Mouse (Mus musculus) testis, adult 2 months (tissue): ENCODE data around the gene Adamts16. TPM values are rescaled to one million over a fixed set of nuclear protein-coding genes. Genes with fewer than 3 reads are reported as not detected.
"Not testable (repeated sequence)": the region's sequence is repeated elsewhere in the genome, so short reads cannot be mapped to it uniquely, and the experiment has no call there.

ENCODE experiments used
- H3K27ac ChIP-seq: fragments of 200-500 bp; 2 replicates; pipeline ENCODE4 v1.5.1; 2012; ENCODE audit warnings: low read depth, low read length; ENCODE audit not compliant: control insufficient read depth, insufficient read depth
- H3K27me3 ChIP-seq: fragments of 200-500 bp; 2 replicates; pipeline ENCODE4 v1.6.1; 2012; ENCODE audit warnings: mild to moderate bottlenecking, low read length, moderate library complexity; ENCODE audit not compliant: control insufficient read depth, insufficient read depth
- H3K36me3 ChIP-seq: fragments of 200-500 bp; 2 replicates; pipeline ENCODE4 v1.6.1; 2012; ENCODE audit warnings: mild to moderate bottlenecking, low read length; ENCODE audit not compliant: control insufficient read depth, insufficient read depth
- H3K4me1 ChIP-seq: fragments of 200-500 bp; 2 replicates; pipeline ENCODE4 v1.6.1; 2012; ENCODE audit warnings: low read length; ENCODE audit not compliant: control insufficient read depth, insufficient read depth
- H3K4me3 ChIP-seq: fragments of 200-500 bp; 2 replicates; pipeline ENCODE4 v1.5.1; 2012; ENCODE audit warnings: low read depth, mild to moderate bottlenecking, low read length, moderate library complexity, mixed read lengths; ENCODE audit not compliant: control insufficient read depth
- CTCF ChIP-seq: fragments of 200-500 bp; IDR thresholded peaks from 2 replicates; pipeline ENCODE4 v1.5.1; 2012; ENCODE audit warnings: low read depth, mild to moderate bottlenecking, inconsistent platforms, low read length, moderate library complexity; ENCODE audit not compliant: control insufficient read depth, insufficient read depth, insufficient replicate concordance
- POLR2A ChIP-seq: fragments of 200-500 bp; IDR thresholded peaks from 2 replicates; pipeline ENCODE4 v1.6.1; 2012; ENCODE audit warnings: low read depth, mild to moderate bottlenecking, inconsistent platforms, low read length, moderate library complexity; ENCODE audit not compliant: control insufficient read depth
- polyA plus RNA-seq: library from polyadenylated mRNA; depleted of rRNA; stranded (reverse); fragments of >200 nt; gene quantifications from 2 replicates; pipeline ENCODE4 v1.2.3, GENCODE M21; 2012; rRNA removed

The Adamts16 gene
- polyA plus RNA-seq = 0.14 and 0.25 TPM in 2 replicates

GRCm38 (mm10) chr13:70841421-70841904 lies at the start of gene Adamts16:
Gene Adamts16 (minus strand): TSS chr13:70841811.
- H3K4me1 ChIP-seq = no peaks in the 10 kb centered on the region
- no peaks in the 10 kb centered on the region for H3K36me3 ChIP-seq
- TF ChIP-seq CTCF = no peak
- TF ChIP-seq POLR2A = no peak
- H3K27me3 ChIP-seq = no peaks in the 10 kb centered on the region
- no peak within 1 kb of the TSS for H3K27ac ChIP-seq
- no peak within 1 kb of the TSS for H3K4me3 ChIP-seq

- H3K4me3 ChIP-seq = no peak overlapping the region
- no peak overlapping the region for H3K27ac ChIP-seq
- H3K4me1 ChIP-seq = no peaks in the 10 kb centered on the region
- no peaks in the 10 kb centered on the region for H3K36me3 ChIP-seq
- no peaks in the 10 kb centered on the region for H3K27me3 ChIP-seq
- no peak for TF ChIP-seq CTCF
- no peak for TF ChIP-seq POLR2A
Observed at GRCm38 (mm10) chr13:70887136-70887535, 45.5 kb upstream of the Adamts16 start.

DNA sequence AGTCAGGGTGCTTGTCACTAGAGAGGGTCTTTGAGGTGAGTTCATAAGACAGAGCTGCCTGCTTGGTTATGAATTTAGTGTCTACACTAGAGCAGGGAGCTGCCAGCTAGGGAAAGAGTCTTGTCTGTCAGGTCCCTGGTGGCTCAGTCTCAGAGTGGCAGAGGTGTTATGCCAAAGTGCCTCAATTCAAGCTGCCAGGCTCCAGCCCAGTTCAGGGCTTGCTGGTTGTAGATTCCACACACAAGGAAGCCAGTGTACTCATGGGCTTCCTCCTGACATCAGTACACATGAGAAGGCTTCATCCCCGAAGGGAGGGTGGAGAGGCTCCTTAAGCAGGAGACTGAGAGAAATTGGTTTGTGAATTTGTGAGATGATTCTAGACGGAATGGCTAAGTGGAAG lies 43.4 kb upstream of the Adamts16 start:
- Histone ChIP-seq H3K4me1 (no peaks in the 10 kb centered on the region), H3K27ac (no peak overlapping the region), H3K4me3 (no peak overlapping the region), H3K27me3 (no peaks in the 10 kb centered on the region), H3K36me3 (no peaks in the 10 kb centered on the region)
- TF ChIP-seq POLR2A (no peak), CTCF (no peak)

DNA sequence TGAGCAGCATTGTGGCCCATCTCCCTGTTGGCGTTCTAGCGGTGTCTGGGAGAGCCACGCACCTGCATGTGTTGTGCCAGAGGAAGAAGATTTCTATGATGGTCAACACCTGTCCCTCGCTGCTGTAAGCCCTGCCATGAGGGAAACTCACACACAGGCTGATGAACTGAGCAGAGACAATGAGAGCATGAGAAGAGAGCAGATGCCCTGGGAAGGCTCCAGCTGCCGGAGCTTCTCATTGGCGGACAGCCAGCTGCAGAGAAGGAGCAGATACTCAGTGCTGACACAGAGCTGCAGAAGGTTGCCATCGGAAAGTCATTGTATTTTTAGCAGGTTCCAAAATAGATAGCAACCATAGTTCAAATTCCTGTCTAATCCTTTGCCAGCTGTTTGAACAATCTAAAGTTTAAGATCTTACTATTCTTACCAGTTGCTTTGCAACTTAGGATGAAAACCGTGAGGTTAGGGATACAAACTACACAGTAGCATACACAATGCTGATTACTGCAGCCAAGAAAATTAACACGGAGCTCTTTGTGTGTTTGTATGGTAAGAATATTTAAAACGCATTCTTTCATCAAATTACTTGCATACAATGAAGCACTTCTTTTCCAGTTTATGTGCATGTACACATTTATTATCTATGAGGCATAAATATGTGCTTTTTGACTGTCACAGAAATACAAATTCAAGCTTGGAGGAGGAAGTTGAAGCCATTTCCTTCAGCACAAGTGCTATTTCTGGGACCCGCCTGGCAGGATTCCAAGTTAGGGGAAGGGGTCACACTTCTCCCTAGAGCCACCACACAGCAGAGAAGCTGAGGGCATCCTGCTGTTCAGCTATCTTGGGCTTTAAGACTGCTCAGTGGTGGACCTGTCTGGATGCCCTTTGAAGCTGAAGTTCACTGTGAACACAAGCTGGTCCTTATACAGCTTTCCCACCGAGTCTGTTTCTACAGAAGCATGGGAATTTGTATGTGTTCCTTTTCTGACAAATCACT lies 42.6 kb upstream of the Adamts16 start:
- TF ChIP-seq CTCF (no peak), POLR2A (no peak)
- Histone ChIP-seq H3K4me3 (no peak overlapping the region), H3K4me1 (no peaks in the 10 kb centered on the region), H3K27ac (no peak overlapping the region), H3K27me3 (no peaks in the 10 kb centered on the region), H3K36me3 (no peaks in the 10 kb centered on the region)

- H3K4me3 ChIP-seq, H3K4me1 ChIP-seq, H3K27ac ChIP-seq, H3K36me3 ChIP-seq, H3K27me3 ChIP-seq: not testable (repeated sequence)
Observed at GRCm38 (mm10) chr13:70879971-70880370, 38.4 kb upstream of the Adamts16 start.

DNA sequence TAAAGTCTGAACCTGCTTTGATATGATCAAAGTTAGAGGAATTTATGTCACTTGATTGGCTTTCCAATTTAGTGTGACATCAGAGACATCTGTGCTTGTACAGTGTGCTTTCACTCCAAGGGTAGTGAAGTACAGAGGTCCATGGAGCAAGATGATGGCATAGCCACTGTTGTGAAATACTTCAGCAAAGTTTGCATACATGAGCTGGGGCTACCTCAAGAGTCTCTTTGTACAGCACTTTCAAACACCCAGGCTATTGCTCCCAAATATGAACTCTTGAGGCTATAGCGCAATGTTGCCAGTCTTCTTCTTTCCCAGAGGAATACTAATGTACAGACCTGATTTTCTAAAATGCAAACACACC lies 35.9 kb upstream of the Adamts16 start:
- Histone ChIP-seq H3K36me3 (no peaks in the 10 kb centered on the region), H3K4me1 (no peaks in the 10 kb centered on the region), H3K27ac (no peak overlapping the region), H3K4me3 (no peak overlapping the region), H3K27me3 (no peaks in the 10 kb centered on the region)
- TF ChIP-seq CTCF (no peak), POLR2A (no peak)

DNA sequence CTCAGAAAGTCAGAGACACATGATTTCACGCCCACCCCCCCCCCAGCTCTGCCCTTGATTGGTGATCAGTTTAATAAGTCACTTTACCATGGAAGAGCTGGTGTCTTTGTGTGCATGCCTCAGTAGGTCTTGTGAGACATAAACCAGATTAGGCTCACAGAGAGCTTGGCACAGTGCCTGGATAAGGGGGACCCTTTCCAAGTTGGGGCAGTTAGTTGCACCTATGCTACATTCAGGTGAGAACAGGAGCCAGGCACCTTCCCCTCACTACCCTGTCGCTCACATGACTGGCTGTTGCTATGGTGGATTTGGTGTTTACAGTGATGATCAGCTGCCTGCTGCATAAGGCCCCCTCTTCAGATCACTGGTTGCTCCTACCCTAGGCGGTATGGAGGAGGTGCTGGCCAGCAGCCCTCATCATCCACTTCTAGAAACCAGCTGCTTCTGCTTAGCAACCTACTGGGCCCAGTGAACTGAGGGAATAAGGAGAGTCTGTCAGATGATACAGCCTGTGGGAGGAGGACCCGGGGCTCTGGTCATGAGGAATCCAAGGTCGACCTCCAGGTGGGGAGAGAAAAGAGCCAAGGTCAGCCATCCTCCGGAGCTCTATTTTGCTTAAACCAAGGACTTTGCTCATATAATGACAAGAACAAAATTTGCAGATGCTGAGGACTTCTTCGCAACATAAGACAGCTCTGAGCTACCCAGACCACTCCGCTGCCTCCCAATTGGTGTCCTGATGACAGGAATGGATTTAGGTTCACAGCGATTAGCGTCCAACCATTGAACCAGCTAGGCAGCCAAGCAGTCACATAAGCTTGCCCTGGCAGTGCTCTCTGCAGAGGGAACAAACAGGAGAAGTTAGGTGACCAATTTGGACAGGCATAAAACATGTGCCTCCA lies 35.3 kb upstream of the Adamts16 start:
- H3K27ac ChIP-seq = no peak overlapping the region
- H3K36me3 ChIP-seq = no peaks in the 10 kb centered on the region
- H3K27me3 ChIP-seq = no peaks in the 10 kb centered on the region
- TF ChIP-seq POLR2A (no peak), CTCF (no peak)
- H3K4me1 ChIP-seq = no peaks in the 10 kb centered on the region
- no peak overlapping the region for H3K4me3 ChIP-seq

GRCm38 (mm10) chr13:70875411-70875949 lies 33.9 kb upstream of the Adamts16 start:
- H3K27ac ChIP-seq = no peak overlapping the region
- no peaks in the 10 kb centered on the region for H3K27me3 ChIP-seq
- no peak overlapping the region for H3K4me3 ChIP-seq
- H3K4me1 ChIP-seq = no peaks in the 10 kb centered on the region
- TF ChIP-seq POLR2A = no peak
- no peak for TF ChIP-seq CTCF
- H3K36me3 ChIP-seq = no peaks in the 10 kb centered on the region
